Mouse (Mus musculus): ENCODE results near the gene Tada1. TPM values are rescaled to one million over a fixed set of nuclear protein-coding genes. Genes with fewer than 3 reads are reported as not detected.

Gene Tada1
- 53.1 TPM for polyA plus RNA-seq (2017; shearing (Covaris generic))

DNA sequence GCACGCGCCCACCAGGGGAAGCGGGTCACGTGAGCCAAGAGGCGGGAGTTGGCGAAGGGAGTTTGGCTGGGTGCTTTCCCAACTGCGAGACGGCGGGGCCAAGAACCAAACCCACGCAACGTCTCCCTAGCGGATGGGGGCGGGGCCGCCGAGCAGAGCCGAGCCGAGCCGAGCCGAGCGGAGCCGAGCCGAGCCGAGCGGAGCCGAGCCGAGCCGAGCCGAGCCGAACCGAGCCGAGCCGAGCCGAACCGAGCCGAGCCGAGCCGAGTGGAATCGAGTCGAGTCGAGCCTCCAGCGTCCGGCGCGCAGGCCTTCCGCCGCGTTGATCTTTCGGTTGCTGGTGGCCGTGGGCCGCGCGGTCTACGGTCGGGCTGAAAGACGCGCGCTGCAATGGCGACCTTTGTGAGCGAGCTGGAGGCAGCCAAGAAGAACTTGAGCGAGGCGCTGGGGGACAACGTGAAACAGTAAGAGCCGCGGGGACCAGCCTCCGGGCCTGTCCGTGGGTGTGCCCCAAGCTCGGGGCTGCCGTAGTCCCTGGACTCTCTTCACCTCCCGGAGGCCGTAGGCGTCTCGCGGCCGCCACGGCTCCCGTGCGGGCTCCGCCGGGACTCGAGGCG is at the start of gene Tada1:
Gene Tada1 (plus strand): TSS at position 85 of the 617 bp plus-strand sequence.

DNA sequence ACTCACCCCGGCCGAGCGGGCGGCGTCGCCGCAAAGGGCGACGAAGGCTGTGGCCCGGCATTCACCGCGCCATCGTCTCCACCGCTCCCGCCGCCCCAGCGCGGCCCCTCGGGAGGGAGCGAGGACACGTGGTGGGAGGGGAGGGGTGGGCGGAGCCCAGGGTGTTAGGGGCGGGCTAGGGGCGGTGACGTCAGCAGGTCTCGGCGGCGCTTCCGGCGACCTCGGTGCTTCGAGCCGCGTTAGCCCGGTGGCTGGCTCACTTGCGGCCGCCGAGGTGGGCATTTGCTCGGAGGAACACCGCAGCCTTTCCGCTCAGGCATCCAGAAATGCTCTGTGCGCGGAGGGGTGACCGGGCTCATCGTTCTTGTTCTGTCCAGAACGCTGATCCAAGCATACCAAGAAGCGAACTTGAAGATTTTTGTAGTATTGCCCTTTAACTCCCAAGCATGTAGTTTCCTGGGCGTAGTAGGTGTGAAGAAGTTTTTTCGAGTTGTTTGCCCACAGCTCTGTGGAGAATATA is 30.9 kb downstream of the Tada1 start, which contains the start of gene Pogk:
Gene Pogk (minus strand): TSS at position 163 of the 520 bp plus-strand sequence.

Other genes starting within 250 kb of the Tada1 start
- not detected for gene Gpa33, start 248.9 kb upstream of the Tada1 start, polyA plus RNA-seq (2017; shearing (Covaris generic))
- not detected for gene Mael, start 140.3 kb upstream of the Tada1 start, polyA plus RNA-seq (2017; shearing (Covaris generic))
- not detected for gene Ildr2, start 125.0 kb upstream of the Tada1 start, polyA plus RNA-seq (2017; shearing (Covaris generic))
- gene Pogk, start 30.8 kb downstream of the Tada1 start, polyA plus RNA-seq (2017; shearing (Covaris generic)) = 5.8 TPM
- gene Gm4846, start 118.5 kb downstream of the Tada1 start, polyA plus RNA-seq (2017; shearing (Covaris generic)) = not detected